Mouse (Mus musculus): ENCODE data around the gene Arhgef28.

Arhgef28 gene

GRCm38 (mm10) chr13:98005611-98006218 is 200.5 kb downstream of the Arhgef28 start:
- DNase-seq, result no peak

GRCm38 (mm10) chr13:98004647-98005414 is 201.4 kb downstream of the Arhgef28 start:
- DNase-seq, result no peak

- DNase-seq, result no peak
These were observed 202.5 kb downstream of the Arhgef28 start for GRCm38 (mm10) chr13:98003690-98004089.

- DNase-seq, result no peak
These were observed 203.6 kb downstream of the Arhgef28 start for GRCm38 (mm10) chr13:98002598-98002997.

GRCm38 (mm10) chr13:98002121-98002520 is 204.1 kb downstream of the Arhgef28 start:
- DNase-seq, result no peak

- DNase-seq, result no peak
These were observed 204.5 kb downstream of the Arhgef28 start for GRCm38 (mm10) chr13:98001719-98002118.

GRCm38 (mm10) chr13:98000841-98001240 is 205.4 kb downstream of the Arhgef28 start:
- DNase-seq, result no peak

- no peak for DNase-seq
These were observed 207.1 kb downstream of the Arhgef28 start for GRCm38 (mm10) chr13:97999130-97999529.

- DNase-seq, result no peak
These were observed 207.7 kb downstream of the Arhgef28 start for GRCm38 (mm10) chr13:97998570-97998969.

- DNase-seq, result no peak
These were observed 215.3 kb downstream of the Arhgef28 start for GRCm38 (mm10) chr13:97990939-97991338.

GRCm38 (mm10) chr13:97988796-97989195 is 217.4 kb downstream of the Arhgef28 start:
- DNase-seq, result no peak

GRCm38 (mm10) chr13:97986691-97987090 is 219.5 kb downstream of the Arhgef28 start:
- no peak for DNase-seq

- no peak for DNase-seq
These were observed 229.1 kb downstream of the Arhgef28 start for GRCm38 (mm10) chr13:97977104-97977503.

- DNase-seq, result no peak
These were observed 229.6 kb downstream of the Arhgef28 start for GRCm38 (mm10) chr13:97976642-97977041.

GRCm38 (mm10) chr13:97974532-97975194 is 231.6 kb downstream of the Arhgef28 start:
- no peak for DNase-seq

- no peak for DNase-seq
These were observed 232.3 kb downstream of the Arhgef28 start for GRCm38 (mm10) chr13:97973915-97974314.

GRCm38 (mm10) chr13:97966077-97966476 is 240.2 kb downstream of the Arhgef28 start:
- DNase-seq, result no peak

GRCm38 (mm10) chr13:97964892-97965424 is 241.3 kb downstream of the Arhgef28 start:
- DNase-seq, result no peak

GRCm38 (mm10) chr13:97960142-97960541 is 246.1 kb downstream of the Arhgef28 start:
- DNase-seq, result no peak

- no peak for DNase-seq
These were observed 246.8 kb downstream of the Arhgef28 start for GRCm38 (mm10) chr13:97959394-97959888.

- DNase-seq, result no peak
These were observed 250.5 kb downstream of the Arhgef28 start for GRCm38 (mm10) chr13:97955759-97956158.

GRCm38 (mm10) chr13:97954956-97955496 is 251.2 kb downstream of the Arhgef28 start:
- DNase-seq, result no peak

- DNase-seq, result no peak
These were observed 252.2 kb downstream of the Arhgef28 start for GRCm38 (mm10) chr13:97954051-97954450.

Measured in cerebellum, adult 9-11 months (tissue).